Mouse (Mus musculus): ENCODE measurements at regions not wholly inside any gene's neighbourhood (a gene's known extent, or its start where the extent isn't known, plus 50 kb on each side); places are given as distances from the start of the nearest gene placed in this dataset.
"Not testable (repeated sequence)": the region's sequence is repeated elsewhere in the genome, so short reads cannot be mapped to it uniquely, and the experiment has no call there.

GRCm38 (mm10) chr2:117456456-117457020 lies 113.7 kb upstream of the Rasgrp1 start:
- Histone ChIP-seq H3K27ac (replicated peaks; ENCODE audit: low read depth, low read length) (0 out of 2 replicates have a peak overlapping the region, but pooled peaks have one; percentile 38), H3K27me3 (ENCODE audit: control insufficient read depth, insufficient read depth, low read length) (no peaks in the 10 kb centered on the region), H3K9me3 (ENCODE audit: control insufficient read depth, low read length) (no peaks in the 10 kb centered on the region), H3K4me1 (ENCODE audit: control insufficient read depth, insufficient read depth, low read length) (no peaks in the 10 kb centered on the region), H3K9ac (ENCODE audit: low read depth, low read length, severe bottlenecking) (no peak overlapping the region), H3K4me2 (replicated peaks; ENCODE audit: low read depth, low read length, severe bottlenecking) (no peak overlapping the region), H3K36me3 (ENCODE audit: control insufficient read depth, insufficient read depth, low read length) (no peaks in the 10 kb centered on the region), H3K4me3 (replicated peaks; ENCODE audit: low read length) (no peak overlapping the region)
- ATAC-seq (ENCODE audit: low FRiP score, low read depth) (no peak), DNase-seq (ENCODE audit: low spot score) (no peak)
- WGBS = 77% methylated on average over 13 of the region's 13 CpGs
- TF ChIP-seq POLR2A (IDR thresholded peaks at IDR 0.05; ENCODE audit: borderline replicate concordance, extremely low read depth, insufficient read depth, insufficient read length) = no peak

GRCm38 (mm10) chr2:117461541-117462290 lies 118.9 kb upstream of the Rasgrp1 start:
- no peaks in the 10 kb centered on the region for H3K27me3 ChIP-seq (ENCODE audit: control insufficient read depth, insufficient read depth, low read length)
- no peak for TF ChIP-seq POLR2A (IDR thresholded peaks at IDR 0.05; ENCODE audit: borderline replicate concordance, extremely low read depth, insufficient read depth, insufficient read length)
- H3K4me1 ChIP-seq (ENCODE audit: control insufficient read depth, insufficient read depth, low read length) = no peaks in the 10 kb centered on the region
- H3K9me3 ChIP-seq (ENCODE audit: control insufficient read depth, low read length) = no peaks in the 10 kb centered on the region
- H3K27ac ChIP-seq (replicated peaks; ENCODE audit: low read depth, low read length) = peak overlapping the region; percentile 44; the same call in 1 of the 2 replicates
- H3K4me2 ChIP-seq (replicated peaks; ENCODE audit: low read depth, low read length, severe bottlenecking) = no peak overlapping the region
- 58% methylated on average over 4 of the region's 4 CpGs for WGBS
- DNase-seq (ENCODE audit: low spot score) = peak; percentile 21
- no peak; the same call in 1 of the 2 replicates for ATAC-seq (ENCODE audit: low FRiP score, low read depth)
- no peak overlapping the region for H3K9ac ChIP-seq (ENCODE audit: low read depth, low read length, severe bottlenecking)
- no peak overlapping the region for H3K4me3 ChIP-seq (replicated peaks; ENCODE audit: low read length)
- no peaks in the 10 kb centered on the region for H3K36me3 ChIP-seq (ENCODE audit: control insufficient read depth, insufficient read depth, low read length)

GRCm38 (mm10) chr2:117474885-117475542 lies 132.2 kb upstream of the Rasgrp1 start:
- 86% methylated on average over 2 of the region's 2 CpGs for WGBS
- no peak overlapping the region for H3K4me2 ChIP-seq (replicated peaks; ENCODE audit: low read depth, low read length, severe bottlenecking)
- TF ChIP-seq POLR2A (IDR thresholded peaks at IDR 0.05; ENCODE audit: borderline replicate concordance, extremely low read depth, insufficient read depth, insufficient read length) = no peak

GRCm38 (mm10) chr2:117475561-117475960 lies 132.8 kb upstream of the Rasgrp1 start:
- DNase-seq (ENCODE audit: low spot score) (peak; percentile 30), ATAC-seq (ENCODE audit: low FRiP score, low read depth) (no peak)
- H3K4me1 ChIP-seq (ENCODE audit: control insufficient read depth, insufficient read depth, low read length) = no peaks in the 10 kb centered on the region
- no peak overlapping the region for H3K4me2 ChIP-seq (replicated peaks; ENCODE audit: low read depth, low read length, severe bottlenecking)
- WGBS = 42% methylated on average over 3 of the region's 3 CpGs
- H3K27me3 ChIP-seq (ENCODE audit: control insufficient read depth, insufficient read depth, low read length) = no peaks in the 10 kb centered on the region
- no peak overlapping the region for H3K9ac ChIP-seq (ENCODE audit: low read depth, low read length, severe bottlenecking)
- H3K36me3 ChIP-seq (ENCODE audit: control insufficient read depth, insufficient read depth, low read length) = no peaks in the 10 kb centered on the region
- TF ChIP-seq POLR2A (IDR thresholded peaks at IDR 0.05; ENCODE audit: borderline replicate concordance, extremely low read depth, insufficient read depth, insufficient read length) = no peak
- H3K9me3 ChIP-seq (ENCODE audit: control insufficient read depth, low read length) = no peaks in the 10 kb centered on the region
- no peak overlapping the region for H3K27ac ChIP-seq (replicated peaks; ENCODE audit: low read depth, low read length)
- H3K4me3 ChIP-seq (replicated peaks; ENCODE audit: low read length) = no peak overlapping the region

More at GRCm38 (mm10) chr2:117474885-117475542, 132.2 kb upstream of the Rasgrp1 start:
- ATAC-seq (ENCODE audit: low FRiP score, low read depth) (no peak), DNase-seq (ENCODE audit: low spot score) (no peak)
- no peaks in the 10 kb centered on the region for H3K27me3 ChIP-seq (ENCODE audit: control insufficient read depth, insufficient read depth, low read length)
- no peak overlapping the region for H3K4me3 ChIP-seq (replicated peaks; ENCODE audit: low read length)
- no peak overlapping the region for H3K27ac ChIP-seq (replicated peaks; ENCODE audit: low read depth, low read length)
- no peaks in the 10 kb centered on the region for H3K9me3 ChIP-seq (ENCODE audit: control insufficient read depth, low read length)
- H3K4me1 ChIP-seq (ENCODE audit: control insufficient read depth, insufficient read depth, low read length) = no peaks in the 10 kb centered on the region
- no peaks in the 10 kb centered on the region for H3K36me3 ChIP-seq (ENCODE audit: control insufficient read depth, insufficient read depth, low read length)
- H3K9ac ChIP-seq (ENCODE audit: low read depth, low read length, severe bottlenecking) = no peak overlapping the region

GRCm38 (mm10) chr2:117477503-117477902 lies 134.7 kb upstream of the Rasgrp1 start:
- H3K4me2 ChIP-seq (replicated peaks; ENCODE audit: low read depth, low read length, severe bottlenecking); H3K4me1 ChIP-seq (ENCODE audit: control insufficient read depth, insufficient read depth, low read length); H3K36me3 ChIP-seq (ENCODE audit: control insufficient read depth, insufficient read depth, low read length); H3K9ac ChIP-seq (ENCODE audit: low read depth, low read length, severe bottlenecking); ATAC-seq (ENCODE audit: low FRiP score, low read depth); H3K9me3 ChIP-seq (ENCODE audit: control insufficient read depth, low read length); H3K27me3 ChIP-seq (ENCODE audit: control insufficient read depth, insufficient read depth, low read length); DNase-seq (ENCODE audit: low spot score); H3K4me3 ChIP-seq (replicated peaks; ENCODE audit: low read length); H3K27ac ChIP-seq (replicated peaks; ENCODE audit: low read depth, low read length): not testable (repeated sequence)
- 64% methylated on average over 7 of the region's 11 CpGs for WGBS

GRCm38 (mm10) chr2:117479244-117480009 lies 136.6 kb upstream of the Rasgrp1 start:
- not testable (repeated sequence) for H3K27ac ChIP-seq (replicated peaks; ENCODE audit: low read depth, low read length); H3K27me3 ChIP-seq (ENCODE audit: control insufficient read depth, insufficient read depth, low read length); H3K36me3 ChIP-seq (ENCODE audit: control insufficient read depth, insufficient read depth, low read length); H3K4me3 ChIP-seq (replicated peaks; ENCODE audit: low read length); H3K9ac ChIP-seq (ENCODE audit: low read depth, low read length, severe bottlenecking); ATAC-seq (ENCODE audit: low FRiP score, low read depth); H3K4me2 ChIP-seq (replicated peaks; ENCODE audit: low read depth, low read length, severe bottlenecking); H3K4me1 ChIP-seq (ENCODE audit: control insufficient read depth, insufficient read depth, low read length); DNase-seq (ENCODE audit: low spot score); H3K9me3 ChIP-seq (ENCODE audit: control insufficient read depth, low read length)
- WGBS = 64% methylated on average over 13 of the region's 16 CpGs
